Comparison of ENCODE assay signal across 18 mouse cellular contexts in genomic region chr11:61708928-61709327, GRCm38 (mm10). TPM values are rescaled to one million over a fixed set of nuclear protein-coding genes. Genes with fewer than 3 reads are reported as not detected.
A peak's percentile ranks its signal among the peaks of the same experiment; 100 is the strongest.
DNase-seq lines count a peak whose midpoint lies in the region; ATAC-seq and TF ChIP-seq lines count a peak whose summit lies in the region.
"Had no signal": no experiment of that assay in that cellular context is flagged by ENCODE, and none has a peak within 500 bp of the region (broad histone marks: within the 10 kb centered on the region; RNA-seq: fewer than 3 reads in every experiment).

No protein-coding gene starts in this region.

- no peaks in the 10 kb centered on the region for H3K79me2 ChIP-seq in CH12.LX (replicated peaks; ENCODE audit: control insufficient read depth, extremely low read depth, insufficient read depth, poor library complexity, severe bottlenecking)
- H3K79me2 ChIP-seq in MEL (ENCODE audit: control insufficient read depth, insufficient read depth, low read length, poor library complexity), result no peaks in the 10 kb centered on the region

- TF ChIP-seq CTCF in liver, embryonic 14.5 days (IDR thresholded peaks at IDR 0.05; ENCODE audit: low read depth), result peak; percentile 35
- peak in 1 of 2 experiments; percentile 67; a peak in 2 of 4 replicates for TF ChIP-seq CTCF in CH12.LX (conservative IDR thresholded peaks at IDR 0.05 in 1 of 2, IDR thresholded peaks at IDR 0.05 in 1 of 2; ENCODE audit: low read depth in 2 of 2, low read length in 2 of 2)
- TF ChIP-seq CTCF in MEL (IDR thresholded peaks at IDR 0.05 in 2 of 3, conservative IDR thresholded peaks at IDR 0.05 in 1 of 3; ENCODE audit: control insufficient read depth in 1 of 3, insufficient read depth in 1 of 3, low read depth in 2 of 3, low read length in 3 of 3, poor library complexity in 1 of 3, severe bottlenecking in 1 of 3), result 0 out of 6 replicates have a peak, but pooled peaks of 1 of the 3 experiments have one; percentile 3

- TF ChIP-seq POLR2A in CH12.LX (IDR thresholded peaks at IDR 0.05; ENCODE audit: low read depth, low read length) (peak; percentile 27), MEL (IDR thresholded peaks at IDR 0.05; ENCODE audit: control insufficient read depth in 1 of 2, insufficient read depth in 1 of 2, low read depth in 1 of 2, low read length in 2 of 2, poor library complexity in 1 of 2) (no peak)

- no peak overlapping the region for H3K4me2 ChIP-seq in liver, embryonic 14.5 days (ENCODE audit: low read depth)
- H3K4me2 ChIP-seq in liver, embryonic 12.5 days, result no peak overlapping the region
- no peak overlapping the region for H3K4me2 ChIP-seq in CH12.LX (ENCODE audit: insufficient read depth, low read depth, poor library complexity, severe bottlenecking)
- no peak overlapping the region for H3K4me2 ChIP-seq in limb, embryonic 11.5 days (ENCODE audit: low read depth, severe bottlenecking)
- H3K4me2 ChIP-seq: limb, embryonic 13.5 days; midbrain, embryonic 13.5 days; neural tube, embryonic 12.5 days had no signal

- H3K4me3 ChIP-seq in liver, embryonic 14.5 days (ENCODE audit: insufficient read depth in 1 of 2, low read depth in 2 of 2, low read length in 2 of 2), result no peak overlapping the region
- no peak overlapping the region for H3K4me3 ChIP-seq in liver, embryonic 12.5 days
- H3K4me3 ChIP-seq in CH12.LX (replicated peaks in 1 of 3; ENCODE audit: low read depth in 2 of 3, low read length in 2 of 3, poor library complexity in 1 of 3), result no peak overlapping the region
- H3K4me3 ChIP-seq in MEL (ENCODE audit: control insufficient read depth in 1 of 2, insufficient read depth in 1 of 2, low read depth in 2 of 2, low read length in 2 of 2), result no peak overlapping the region
- H3K4me3 ChIP-seq in limb, embryonic 11.5 days (ENCODE audit: low read depth, low read length), result no peak overlapping the region
- H3K4me3 ChIP-seq: limb, embryonic 13.5 days; midbrain, embryonic 13.5 days; neural tube, embryonic 12.5 days had no signal

- TF ChIP-seq RAD21 in CH12.LX (IDR thresholded peaks at IDR 0.05; ENCODE audit: low read depth, low read length) (peak; percentile 50), MEL (IDR thresholded peaks at IDR 0.05; ENCODE audit: low read depth, low read length) (no peak)

- no peak for DNase-seq in liver, embryonic 14.5 days (ENCODE audit: low read depth in 3 of 3, low spot score in 3 of 3)
- DNase-seq in CH12.LX (ENCODE audit: extremely low read depth) (peak; percentile 89), MEL (ENCODE audit: low read depth, low spot score) (peak; percentile 17)
- peak; percentile 26 for DNase-seq in limb, embryonic 11.5 days (ENCODE audit: low spot score)
- DNase-seq in frontal cortex, postnatal 10 days (ENCODE audit: low spot score in 2 of 2), result no peak
- DNase-seq in gastrocnemius, adult 8-10 months (ENCODE audit: low spot score in 2 of 2), result no peak
- DNase-seq: cerebellum, adult 18-20 months; lung, postnatal 14 days; retina, postnatal 1 day; spleen, adult 18-20 months had no signal

- no peaks in the 10 kb centered on the region for H3K4me1 ChIP-seq in liver, embryonic 14.5 days (replicated peaks; ENCODE audit: control insufficient read depth in 2 of 2, insufficient read depth in 2 of 2, low read length in 1 of 2)
- 0 out of 2 replicates have a peak, but pooled peaks cover 5% of the 10 kb centered on the region for H3K4me1 ChIP-seq in liver, embryonic 12.5 days
- peaks cover 48 to 99% of the 10 kb centered on the region in 2 experiments for H3K4me1 ChIP-seq in CH12.LX (ENCODE audit: control insufficient read depth in 1 of 2, insufficient read depth in 2 of 2)
- no peaks in the 10 kb centered on the region for H3K4me1 ChIP-seq in MEL (ENCODE audit: control insufficient read depth in 1 of 2, insufficient read depth in 2 of 2, low read length in 2 of 2)
- peaks cover 6% of the 10 kb centered on the region for H3K4me1 ChIP-seq in limb, embryonic 11.5 days (ENCODE audit: control insufficient read depth, insufficient read depth, low read length)
- H3K4me1 ChIP-seq: midbrain, embryonic 13.5 days; neural tube, embryonic 12.5 days had no signal

- H3K27ac ChIP-seq in liver, embryonic 14.5 days, result no peak overlapping the region
- H3K27ac ChIP-seq in liver, embryonic 12.5 days, result no peak overlapping the region
- H3K27ac ChIP-seq in CH12.LX (ENCODE audit: insufficient read depth, low read depth), result peak overlapping the region; percentile 73
- H3K27ac ChIP-seq in MEL (ENCODE audit: control insufficient read depth, low read depth, low read length), result no peak overlapping the region
- no peak overlapping the region for H3K27ac ChIP-seq in limb, embryonic 11.5 days (replicated peaks; ENCODE audit: low read depth, low read length)
- H3K27ac ChIP-seq: limb, embryonic 13.5 days; midbrain, embryonic 13.5 days; neural tube, embryonic 12.5 days had no signal

- in situ Hi-C loops in CH12.LX (cut with MboI; ENCODE audit: low pct_ligation_motif_present, low pct_unique_long_range_greater_than_20kb, low sequenced_read_pairs), result no loop called here

- TF ChIP-seq EP300 in liver, embryonic 14.5 days (IDR thresholded peaks at IDR 0.05; ENCODE audit: low read depth), result no peak
- TF ChIP-seq EP300 in CH12.LX (IDR thresholded peaks at IDR 0.05; ENCODE audit: low read length) (peak; percentile 61), MEL (IDR thresholded peaks at IDR 0.05; ENCODE audit: low read depth in 1 of 2, low read length in 2 of 2) (no peak)

- no peaks in the 10 kb centered on the region for H3K9me3 ChIP-seq in liver, embryonic 14.5 days (ENCODE audit: control insufficient read depth, low read length)
- H3K9me3 ChIP-seq in liver, embryonic 12.5 days (replicated peaks), result no peaks in the 10 kb centered on the region
- no peaks in the 10 kb centered on the region for H3K9me3 ChIP-seq in CH12.LX (replicated peaks; ENCODE audit: low read length)
- H3K9me3 ChIP-seq in MEL (replicated peaks; ENCODE audit: insufficient read depth, low read length), result no peaks in the 10 kb centered on the region
- H3K9me3 ChIP-seq in limb, embryonic 11.5 days (ENCODE audit: control insufficient read depth, low read length), result no peaks in the 10 kb centered on the region
- H3K9me3 ChIP-seq: G1E; limb, embryonic 13.5 days; midbrain, embryonic 13.5 days; neural tube, embryonic 12.5 days had no signal

- ATAC-seq in liver, embryonic 14.5 days (ENCODE audit: insufficient read depth), result no peak
- no peak for ATAC-seq in liver, embryonic 12.5 days
- no peak for ATAC-seq in limb, embryonic 11.5 days (ENCODE audit: insufficient number of reproducible peaks, low FRiP score, low TSS enrichment, low read depth)
- ATAC-seq: intestine, embryonic 16.5 days; midbrain, embryonic 13.5 days had no signal

- no peaks in the 10 kb centered on the region; the same call in 1 of the 2 replicates for H3K36me3 ChIP-seq in liver, embryonic 14.5 days (replicated peaks; ENCODE audit: control insufficient read depth, insufficient read depth, low read depth)
- H3K36me3 ChIP-seq in liver, embryonic 12.5 days, result peaks cover 9% of the 10 kb centered on the region
- H3K36me3 ChIP-seq in CH12.LX (replicated peaks in 1 of 2; ENCODE audit: control insufficient read depth in 1 of 2, insufficient read depth in 1 of 2, low read length in 1 of 2) (peaks cover 41 to 47% of the 10 kb centered on the region in 2 experiments), MEL (ENCODE audit: control insufficient read depth in 1 of 2, insufficient read depth in 2 of 2, low read length in 2 of 2) (no peaks in the 10 kb centered on the region)
- H3K36me3 ChIP-seq in limb, embryonic 11.5 days (ENCODE audit: control insufficient read depth, insufficient read depth, low read length), result no peaks in the 10 kb centered on the region
- H3K36me3 ChIP-seq: G1E; limb, embryonic 13.5 days; midbrain, embryonic 13.5 days; neural tube, embryonic 12.5 days had no signal

- no peak overlapping the region for H3K9ac ChIP-seq in liver, embryonic 14.5 days (replicated peaks)
- no peak overlapping the region for H3K9ac ChIP-seq in liver, embryonic 12.5 days
- H3K9ac ChIP-seq in CH12.LX (ENCODE audit: insufficient read depth, low read depth) (no peak overlapping the region), MEL (ENCODE audit: control insufficient read depth, low read depth, low read length, poor library complexity, severe bottlenecking) (no peak overlapping the region)
- H3K9ac ChIP-seq in limb, embryonic 11.5 days (ENCODE audit: low read length), result no peak overlapping the region
- H3K9ac ChIP-seq: limb, embryonic 13.5 days; midbrain, embryonic 13.5 days; neural tube, embryonic 12.5 days had no signal

- 49% methylated on average over 3 of the region's 3 CpGs for WGBS in liver, embryonic 14.5 days (ENCODE audit: insufficient replicate concordance)
- WGBS in liver, embryonic 12.5 days (ENCODE audit: insufficient replicate concordance), result 62% methylated on average over 3 of the region's 3 CpGs
- WGBS in limb, embryonic 11.5 days, result 58% methylated on average over 3 of the region's 3 CpGs

- no peaks in the 10 kb centered on the region for H3K27me3 ChIP-seq in liver, embryonic 14.5 days (ENCODE audit: control insufficient read depth, insufficient read depth, low read length)
- H3K27me3 ChIP-seq in liver, embryonic 12.5 days (replicated peaks), result peaks cover 43% of the 10 kb centered on the region
- H3K27me3 ChIP-seq in CH12.LX (replicated peaks), result no peaks in the 10 kb centered on the region
- H3K27me3 ChIP-seq in MEL (ENCODE audit: control insufficient read depth in 1 of 2, insufficient read depth in 2 of 2, low read length in 2 of 2), result no peaks in the 10 kb centered on the region
- no peaks in the 10 kb centered on the region for H3K27me3 ChIP-seq in limb, embryonic 11.5 days (ENCODE audit: control insufficient read depth, insufficient read depth, low read length)
- H3K27me3 ChIP-seq: limb, embryonic 13.5 days; neural tube, embryonic 12.5 days had no signal

- dilution Hi-C loops in CH12.LX (cut with MboI; ENCODE audit: extremely low pct_ligation_motif_present, extremely low pct_unique_long_range_greater_than_20kb, low sequenced_read_pairs), result no loop called here

RNA-seq across cellular contexts. Expression of gene Slc5a10, which starts 11.7 kb away (rescaled TPM):
- not detected in 2 replicates for polyA plus RNA-seq in liver, embryonic 14.5 days (2012; rRNA removed)
- polyA plus RNA-seq in liver, embryonic 14.5 days (2014; fragmentation: Nextera tagmentation; extraction: Ambion mirVana), result not detected in 2 replicates
- not detected in 2 replicates for polyA plus RNA-seq in liver, embryonic 12.5 days (2016; fragmentation: Nextera tagmentation; extraction: Ambion mirVana)
- 0.55 and 1.4 TPM in 2 replicates for total RNA-seq in CH12.LX (2012; rRNA removed)
- total RNA-seq in CH12.LX (2014; rRNA removed), result 0.61 and 0.70 TPM in 2 replicates
- polyA plus RNA-seq in CH12.LX (2012; ENCODE audit: insufficient read length, low read depth), result 1.3 and 1.6 TPM in 2 replicates
- total RNA-seq in MEL (2012; rRNA removed), result not detected in 2 replicates
- polyA plus RNA-seq in MEL (2012; ENCODE audit: insufficient read depth in 1 of 2, insufficient read length in 2 of 2, low read depth in 1 of 2, low replicate concordance in 2 of 2, missing spikeins in 1 of 2), result under 1 TPM in 1 of 2 experiments, not detected in 1; 0.08 TPM
- 0.10 and 0.11 TPM in 2 replicates for polyA plus RNA-seq in limb, embryonic 11.5 days (2014; fragmentation: Nextera tagmentation; extraction: Ambion mirVana)
- total RNA-seq in gastrocnemius, adult 8-10 months (2022), result not detected
- total RNA-seq: G1E; heart, adult 8-10 months; heart, postnatal 25 days had no signal
- polyA plus RNA-seq: G1E; neural tube, embryonic 12.5 days had no signal

RNA-seq across cellular contexts. Expression of gene Fam83g, which starts 25.0 kb away (rescaled TPM):
- 3.9 and 4.4 TPM in 2 replicates for polyA plus RNA-seq in liver, embryonic 14.5 days (2012; rRNA removed)
- 4.4 and 5.4 TPM in 2 replicates for polyA plus RNA-seq in liver, embryonic 14.5 days (2014; fragmentation: Nextera tagmentation; extraction: Ambion mirVana)
- polyA plus RNA-seq in liver, embryonic 12.5 days (2016; fragmentation: Nextera tagmentation; extraction: Ambion mirVana), result 8.2 and 8.5 TPM in 2 replicates
- total RNA-seq in CH12.LX (2012; rRNA removed), result 50.4 and 63.7 TPM in 2 replicates
- total RNA-seq in CH12.LX (2014; rRNA removed), result 17.2 and 19.2 TPM in 2 replicates
- polyA plus RNA-seq in CH12.LX (2012; ENCODE audit: insufficient read length, low read depth), result 17.8 and 19.1 TPM in 2 replicates
- total RNA-seq in MEL (2012; rRNA removed), result 6.2 and 9.7 TPM in 2 replicates
- 1 to 10 TPM in 1 of 2 experiments, not detected in 1; 5.4 TPM for polyA plus RNA-seq in MEL (2012; ENCODE audit: insufficient read depth in 1 of 2, insufficient read length in 2 of 2, low read depth in 1 of 2, low replicate concordance in 2 of 2, missing spikeins in 1 of 2)
- polyA plus RNA-seq in limb, embryonic 11.5 days (2014; fragmentation: Nextera tagmentation; extraction: Ambion mirVana), result 1.4 and 1.5 TPM in 2 replicates
- total RNA-seq in gastrocnemius, adult 8-10 months (2022), result 1 to 10 TPM in 1 of 4 experiments, under 1 TPM in 3; 0.36 to 1.0 (median 0.77) TPM
- polyA plus RNA-seq: G1E had no signal

RNA-seq across cellular contexts. Expression of gene Prpsap2, which starts 53.0 kb away (rescaled TPM):
- polyA plus RNA-seq in liver, embryonic 14.5 days (2012; rRNA removed), result 5.5 and 6.9 TPM in 2 replicates
- 6.1 TPM in 2 replicates for polyA plus RNA-seq in liver, embryonic 14.5 days (2014; fragmentation: Nextera tagmentation; extraction: Ambion mirVana)
- polyA plus RNA-seq in liver, embryonic 12.5 days (2016; fragmentation: Nextera tagmentation; extraction: Ambion mirVana), result 10.9 and 12.1 TPM in 2 replicates
- 67.5 and 69.3 TPM in 2 replicates for total RNA-seq in CH12.LX (2012; rRNA removed)
- total RNA-seq in CH12.LX (2014; rRNA removed), result 150 and 157 TPM in 2 replicates
- polyA plus RNA-seq in CH12.LX (2012; ENCODE audit: insufficient read length, low read depth), result 81.8 and 85.6 TPM in 2 replicates
- 29.0 and 35.1 TPM in 2 replicates for total RNA-seq in MEL (2012; rRNA removed)
- polyA plus RNA-seq in MEL (2012; ENCODE audit: insufficient read depth in 1 of 2, insufficient read length in 2 of 2, low read depth in 1 of 2, low replicate concordance in 2 of 2, missing spikeins in 1 of 2), result 10 to 100 TPM in 1 of 2 experiments, not detected in 1; 30.7 TPM
- 24.1 and 28.2 TPM in 2 replicates for polyA plus RNA-seq in limb, embryonic 11.5 days (2014; fragmentation: Nextera tagmentation; extraction: Ambion mirVana)
- total RNA-seq in gastrocnemius, adult 8-10 months (2022), result 1 to 10 TPM; 4.9 to 7.0 (median 5.4) TPM

RNA-seq across cellular contexts. Expression of gene Grap, which starts 55.9 kb away (rescaled TPM):
- polyA plus RNA-seq in liver, embryonic 14.5 days (2012; rRNA removed), result 2.1 and 2.2 TPM in 2 replicates
- polyA plus RNA-seq in liver, embryonic 14.5 days (2014; fragmentation: Nextera tagmentation; extraction: Ambion mirVana), result 1.6 and 1.9 TPM in 2 replicates
- 6.4 and 8.8 TPM in 2 replicates for polyA plus RNA-seq in liver, embryonic 12.5 days (2016; fragmentation: Nextera tagmentation; extraction: Ambion mirVana)
- total RNA-seq in CH12.LX (2012; rRNA removed), result 379 and 412 TPM in 2 replicates
- 264 and 274 TPM in 2 replicates for total RNA-seq in CH12.LX (2014; rRNA removed)
- 280 and 294 TPM in 2 replicates for polyA plus RNA-seq in CH12.LX (2012; ENCODE audit: insufficient read length, low read depth)
- 1.8 TPM in 2 replicates for total RNA-seq in MEL (2012; rRNA removed)
- 1 to 10 TPM in 1 of 2 experiments, not detected in 1; 2.3 TPM for polyA plus RNA-seq in MEL (2012; ENCODE audit: insufficient read depth in 1 of 2, insufficient read length in 2 of 2, low read depth in 1 of 2, low replicate concordance in 2 of 2, missing spikeins in 1 of 2)
- 4.1 and 5.2 TPM in 2 replicates for polyA plus RNA-seq in limb, embryonic 11.5 days (2014; fragmentation: Nextera tagmentation; extraction: Ambion mirVana)
- total RNA-seq in gastrocnemius, adult 8-10 months (2022), result 1 to 10 TPM; 2.2 to 3.7 (median 3.2) TPM

Comparison
In these comparisons a context has a peak if more than half of its experiments do, and no peak if none do; other contexts are left out.
1. DNase-seq: peak in CH12.LX (single experiment), MEL (single experiment) and limb, embryonic 11.5 days (single experiment); none in liver, embryonic 14.5 days (0 of 3), frontal cortex, postnatal 10 days (0 of 2) and gastrocnemius, adult 8-10 months (0 of 2).